Mouse (Mus musculus): ENCODE data around the gene Fmo5. TPM values are rescaled to one million over a fixed set of nuclear protein-coding genes. Genes with fewer than 3 reads are reported as not detected.

The Fmo5 gene
- polyA plus RNA-seq, 1 experiment from 2014 or later, result 1.7 TPM

DNA sequence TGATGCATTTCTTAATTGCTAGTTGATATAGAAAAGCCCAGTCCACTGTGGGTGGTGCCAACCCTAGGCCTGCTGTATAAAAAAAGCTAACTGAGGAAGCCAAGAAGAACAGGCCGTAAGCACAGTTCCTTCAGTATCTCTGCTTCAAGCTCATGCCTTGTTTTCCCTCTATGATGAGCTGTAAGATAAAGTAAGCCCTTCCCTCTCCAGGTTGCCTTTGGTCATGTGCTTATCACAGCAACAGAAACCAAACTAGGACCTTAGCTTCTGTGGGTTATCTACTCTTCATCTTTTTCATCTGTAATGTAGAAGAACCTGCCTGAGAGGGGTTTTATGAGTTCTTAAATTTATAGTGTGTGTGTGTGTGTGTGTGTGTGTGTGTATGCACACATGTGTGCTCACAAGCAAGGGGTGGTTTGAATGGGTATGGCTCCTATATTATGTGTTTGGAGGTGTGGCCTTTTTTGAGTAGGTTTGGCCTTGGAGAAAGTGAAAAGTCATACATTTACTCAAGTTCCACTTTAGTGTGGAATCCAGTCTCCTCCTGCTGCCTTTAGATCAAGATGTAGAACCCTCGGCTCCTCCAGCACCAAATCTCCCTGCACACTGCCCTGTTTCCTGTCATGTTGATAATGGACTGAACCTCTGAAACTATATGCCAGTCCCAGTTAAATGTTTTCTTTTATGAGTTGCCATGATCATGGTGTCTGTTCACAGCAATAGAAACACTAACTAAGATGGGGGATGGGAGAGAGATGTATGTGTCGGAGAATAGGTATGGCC is 28.4 kb upstream of the Fmo5 start:
- Histone ChIP-seq H3K9ac (replicated peaks; ENCODE audit: low read length) (no peak overlapping the region), H3K4me2 (ENCODE audit: low read depth, low read length) (no peak overlapping the region), H3K4me1 (ENCODE audit: control insufficient read depth, insufficient read depth, low read length) (no peaks in the 10 kb centered on the region), H3K36me3 (replicated peaks; ENCODE audit: control insufficient read depth, insufficient read depth, low read depth, low read length) (peaks cover 3% of the 10 kb centered on the region; the same call in 1 of the 2 replicates), H3K9me3 (replicated peaks; ENCODE audit: control insufficient read depth, low read length) (no peaks in the 10 kb centered on the region), H3K4me3 (ENCODE audit: low read depth, low read length) (no peak overlapping the region), H3K27me3 (ENCODE audit: control insufficient read depth, insufficient read depth, low read length) (no peaks in the 10 kb centered on the region), H3K27ac (replicated peaks; ENCODE audit: low read depth, low read length) (no peak overlapping the region)
- ATAC-seq (replicated peaks; ENCODE audit: insufficient number of reproducible peaks, low FRiP score, low TSS enrichment, low read depth) (no peak), DNase-seq (ENCODE audit: low spot score) (no peak)
- 95% methylated on average over 3 of the region's 3 CpGs for WGBS

DNA sequence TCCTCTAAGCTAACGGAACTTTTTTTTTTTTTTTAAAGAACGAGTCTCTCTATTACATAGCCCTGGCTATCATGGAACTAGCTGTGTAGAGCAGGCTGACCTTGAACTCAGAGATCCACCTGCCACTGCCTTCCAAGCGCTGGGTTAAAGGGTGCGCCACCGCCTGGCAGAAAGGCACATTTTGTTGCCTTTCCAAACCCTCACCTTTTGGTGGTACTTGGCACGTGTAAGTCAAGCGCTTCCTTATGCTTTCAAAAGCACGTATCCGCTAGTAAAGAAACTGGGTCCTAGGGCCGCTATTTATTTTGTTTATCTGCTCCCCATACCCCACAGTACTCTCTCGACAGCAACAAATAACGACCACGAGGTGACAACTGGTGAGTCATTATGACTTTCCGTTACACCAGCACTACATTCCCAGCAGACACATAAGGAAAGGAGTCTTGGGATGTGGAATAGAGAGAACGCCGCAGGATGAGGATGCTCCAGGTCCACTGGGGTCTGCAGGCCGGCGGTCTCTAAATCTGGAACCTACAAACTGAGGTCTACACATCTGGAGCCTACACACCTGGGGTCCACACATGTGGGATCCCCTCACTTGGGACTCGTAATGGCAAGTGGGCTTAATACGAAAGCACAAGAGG is 19.3 kb upstream of the Fmo5 start:
- Histone ChIP-seq H3K4me2 (ENCODE audit: low read depth, low read length) (peak overlapping the region; percentile 76), H3K4me1 (ENCODE audit: control insufficient read depth, insufficient read depth, low read length) (no peaks in the 10 kb centered on the region), H3K27me3 (ENCODE audit: control insufficient read depth, insufficient read depth, low read length) (no peaks in the 10 kb centered on the region), H3K4me3 (ENCODE audit: low read depth, low read length) (peak overlapping the region; percentile 82), H3K36me3 (replicated peaks; ENCODE audit: control insufficient read depth, insufficient read depth, low read depth, low read length) (no peaks in the 10 kb centered on the region), H3K9ac (replicated peaks; ENCODE audit: low read length) (peak overlapping the region; percentile 98), H3K27ac (replicated peaks; ENCODE audit: low read depth, low read length) (no peak overlapping the region), H3K9me3 (replicated peaks; ENCODE audit: control insufficient read depth, low read length) (no peaks in the 10 kb centered on the region)
- ATAC-seq (replicated peaks; ENCODE audit: insufficient number of reproducible peaks, low FRiP score, low TSS enrichment, low read depth), result peak; percentile 21
- WGBS, result 3% methylated on average over 20 of the region's 20 CpGs
- DNase-seq (ENCODE audit: low spot score), result peak; percentile 50

DNA sequence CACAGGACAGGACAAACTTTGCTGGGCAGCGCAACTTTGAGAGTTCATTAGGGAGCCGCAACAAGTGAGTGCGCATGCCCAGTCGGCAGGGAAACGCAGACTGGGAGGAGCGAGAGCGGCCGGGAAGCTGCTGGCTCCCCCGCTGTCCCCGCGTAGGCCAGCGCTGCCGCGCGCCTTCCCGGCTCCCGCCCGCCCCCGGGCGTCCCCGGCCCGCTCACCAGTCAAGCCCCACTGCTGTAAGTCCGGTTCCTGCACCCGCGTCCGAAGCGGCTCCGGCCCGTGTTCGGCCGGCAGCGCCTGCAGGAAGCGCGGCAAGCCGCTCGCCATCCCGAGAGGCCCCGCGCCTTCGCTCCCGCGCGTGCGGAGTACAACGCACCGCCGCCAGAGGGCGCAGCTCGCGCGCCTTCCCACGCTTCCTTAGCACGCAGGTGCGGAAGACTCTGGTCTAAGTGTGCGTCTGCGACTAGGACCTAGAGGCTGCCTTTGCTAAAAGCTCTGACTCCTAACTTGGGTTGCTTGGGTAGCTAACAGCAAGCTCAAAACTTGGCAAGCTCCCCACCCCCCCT is 18.7 kb upstream of the Fmo5 start, which contains the start of gene Chd1l:
Gene Chd1l, minus strand, starts transcription at position 359 of the 566 bp plus-strand sequence.
- Histone ChIP-seq H3K4me3 (ENCODE audit: low read depth, low read length) (peak within 1 kb of the TSS; percentile 82), H3K4me2 (ENCODE audit: low read depth, low read length) (peak within 1 kb of the TSS; percentile 76), H3K27ac (replicated peaks; ENCODE audit: low read depth, low read length) (peak within 1 kb of the TSS; percentile 78), H3K9me3 (replicated peaks; ENCODE audit: control insufficient read depth, low read length) (no peaks in the 10 kb centered on the region), H3K4me1 (ENCODE audit: control insufficient read depth, insufficient read depth, low read length) (no peaks in the 10 kb centered on the region), H3K36me3 (replicated peaks; ENCODE audit: control insufficient read depth, insufficient read depth, low read depth, low read length) (no peaks in the 10 kb centered on the region), H3K27me3 (ENCODE audit: control insufficient read depth, insufficient read depth, low read length) (no peaks in the 10 kb centered on the region), H3K9ac (replicated peaks; ENCODE audit: low read length) (peak within 1 kb of the TSS; percentile 98)
- DNase-seq (ENCODE audit: low spot score) (peak; percentile 95), ATAC-seq (replicated peaks; ENCODE audit: insufficient number of reproducible peaks, low FRiP score, low TSS enrichment, low read depth) (peak; percentile 81)
- WGBS, result under 1% methylated on average over 54 of the region's 56 CpGs

DNA sequence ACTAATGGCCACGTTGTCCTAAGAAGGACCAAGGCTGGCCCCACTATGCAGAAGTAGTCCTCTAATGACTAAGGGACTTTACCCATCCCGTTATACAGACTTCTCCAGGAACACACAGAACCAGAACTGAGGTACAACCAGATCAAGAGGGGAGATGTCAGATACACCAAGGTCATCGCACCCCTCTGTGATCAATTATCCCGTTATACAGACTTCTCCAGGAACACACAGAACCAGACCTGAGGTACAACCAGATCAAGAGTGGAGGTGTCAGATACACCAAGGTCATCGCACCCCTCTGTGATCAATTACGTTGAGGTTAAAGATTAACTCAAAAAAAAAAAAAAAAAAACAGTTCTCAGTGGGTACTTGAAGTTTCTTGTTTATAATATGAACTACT is 17.6 kb upstream of the Fmo5 start:
- no peak overlapping the region for H3K4me2 ChIP-seq (ENCODE audit: low read depth, low read length)
- H3K9ac ChIP-seq (replicated peaks; ENCODE audit: low read length), result no peak overlapping the region
- no peak for DNase-seq (ENCODE audit: low spot score)
- no peak overlapping the region for H3K27ac ChIP-seq (replicated peaks; ENCODE audit: low read depth, low read length)
- no peaks in the 10 kb centered on the region for H3K9me3 ChIP-seq (replicated peaks; ENCODE audit: control insufficient read depth, low read length)
- H3K36me3 ChIP-seq (replicated peaks; ENCODE audit: control insufficient read depth, insufficient read depth, low read depth, low read length), result no peaks in the 10 kb centered on the region
- ATAC-seq (replicated peaks; ENCODE audit: insufficient number of reproducible peaks, low FRiP score, low TSS enrichment, low read depth), result no peak
- no peak overlapping the region for H3K4me3 ChIP-seq (ENCODE audit: low read depth, low read length)
- H3K4me1 ChIP-seq (ENCODE audit: control insufficient read depth, insufficient read depth, low read length), result no peaks in the 10 kb centered on the region
- H3K27me3 ChIP-seq (ENCODE audit: control insufficient read depth, insufficient read depth, low read length), result no peaks in the 10 kb centered on the region
- WGBS, result 79% methylated on average over 6 of the region's 6 CpGs

DNA sequence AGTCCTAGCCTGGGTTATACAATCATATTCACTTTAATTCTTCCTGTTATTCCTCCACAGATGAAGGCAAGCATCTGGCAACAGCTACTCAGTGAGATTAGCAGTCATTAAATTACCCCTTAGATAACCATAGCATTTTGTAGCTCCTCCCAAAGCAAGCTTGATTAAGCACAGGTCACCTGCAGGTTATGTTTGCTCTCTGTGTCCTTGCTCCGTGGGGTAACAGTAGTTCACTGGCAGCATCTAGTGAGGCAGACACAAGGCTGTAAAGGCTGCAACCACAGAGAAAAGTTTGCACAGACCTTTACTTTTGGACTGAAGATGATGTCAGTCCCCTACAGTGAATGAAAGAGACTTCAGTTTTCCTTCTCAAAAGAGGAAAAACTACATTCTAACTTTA is 13.4 kb upstream of the Fmo5 start:
- DNase-seq (ENCODE audit: low spot score) (no peak), ATAC-seq (replicated peaks; ENCODE audit: insufficient number of reproducible peaks, low FRiP score, low TSS enrichment, low read depth) (no peak)
- 21% methylated on average over 1 of the region's 1 CpGs for whole genome bisulfite sequencing
- Histone ChIP-seq H3K4me2 (ENCODE audit: low read depth, low read length) (no peak overlapping the region), H3K27ac (replicated peaks; ENCODE audit: low read depth, low read length) (no peak overlapping the region), H3K4me3 (ENCODE audit: low read depth, low read length) (no peak overlapping the region), H3K36me3 (replicated peaks; ENCODE audit: control insufficient read depth, insufficient read depth, low read depth, low read length) (no peaks in the 10 kb centered on the region), H3K4me1 (ENCODE audit: control insufficient read depth, insufficient read depth, low read length) (no peaks in the 10 kb centered on the region), H3K9ac (replicated peaks; ENCODE audit: low read length) (no peak overlapping the region), H3K9me3 (replicated peaks; ENCODE audit: control insufficient read depth, low read length) (no peaks in the 10 kb centered on the region), H3K27me3 (ENCODE audit: control insufficient read depth, insufficient read depth, low read length) (no peaks in the 10 kb centered on the region)

DNA sequence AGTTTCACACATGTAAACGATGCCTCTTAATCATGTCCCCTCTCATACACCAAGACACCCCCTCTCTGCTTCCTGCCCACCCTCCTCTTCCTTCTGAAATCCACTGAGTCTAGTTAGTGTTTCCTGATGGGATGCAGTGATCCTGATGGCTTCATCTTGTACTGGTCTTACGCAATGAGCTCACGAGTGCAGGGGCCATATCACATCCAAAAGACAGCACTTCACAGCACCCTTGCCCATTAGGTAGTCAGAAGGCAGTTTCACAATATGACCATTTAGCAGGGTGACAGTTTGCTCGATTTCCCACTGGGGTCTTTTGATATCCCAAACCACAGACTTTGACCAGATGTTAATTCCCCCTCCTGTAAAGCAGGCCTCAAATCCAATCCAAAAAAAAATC is 12.7 kb upstream of the Fmo5 start:
- Histone ChIP-seq H3K27me3 (ENCODE audit: control insufficient read depth, insufficient read depth, low read length) (no peaks in the 10 kb centered on the region), H3K9me3 (replicated peaks; ENCODE audit: control insufficient read depth, low read length) (no peaks in the 10 kb centered on the region), H3K4me3 (ENCODE audit: low read depth, low read length) (no peak overlapping the region), H3K4me1 (ENCODE audit: control insufficient read depth, insufficient read depth, low read length) (no peaks in the 10 kb centered on the region), H3K27ac (replicated peaks; ENCODE audit: low read depth, low read length) (no peak overlapping the region), H3K36me3 (replicated peaks; ENCODE audit: control insufficient read depth, insufficient read depth, low read depth, low read length) (no peaks in the 10 kb centered on the region), H3K9ac (replicated peaks; ENCODE audit: low read length) (no peak overlapping the region), H3K4me2 (ENCODE audit: low read depth, low read length) (no peak overlapping the region)
- ATAC-seq (replicated peaks; ENCODE audit: insufficient number of reproducible peaks, low FRiP score, low TSS enrichment, low read depth), result no peak
- no peak for DNase-seq (ENCODE audit: low spot score)
- 84% methylated on average over 4 of the region's 4 CpGs for WGBS

DNA sequence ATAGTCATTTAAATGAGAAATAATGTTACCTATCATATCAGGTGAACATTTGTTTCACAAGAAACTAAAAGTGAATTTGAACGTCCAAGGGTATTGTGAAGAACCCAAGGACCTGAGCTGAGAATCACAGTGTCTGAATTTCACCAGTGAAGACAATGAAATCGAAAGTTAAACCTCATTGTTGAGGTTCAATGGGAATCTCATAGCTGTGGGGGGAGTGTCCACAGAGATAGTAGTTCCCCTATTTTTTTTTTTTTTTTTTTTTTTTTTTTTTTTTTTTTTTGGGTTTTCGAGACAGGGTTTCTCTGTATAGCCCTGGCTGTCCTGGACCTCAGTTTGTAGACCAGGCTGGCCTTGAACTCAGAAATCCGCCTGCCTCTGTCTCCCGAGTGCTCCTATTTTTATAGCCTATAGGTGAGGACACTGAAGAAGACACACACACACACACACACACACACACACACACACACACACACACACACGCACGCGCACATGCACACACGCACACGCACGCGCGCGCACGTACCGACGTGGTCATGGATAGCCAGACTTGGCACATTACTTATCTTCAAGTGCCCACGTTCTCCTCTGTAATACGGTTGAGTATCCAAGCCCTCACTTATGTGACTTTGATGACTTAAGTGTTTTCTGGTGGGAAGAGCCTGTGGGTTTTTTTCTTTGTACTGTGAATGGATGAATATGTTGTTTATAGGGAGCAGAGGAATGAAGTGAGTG is 11.3 kb upstream of the Fmo5 start:
- Histone ChIP-seq H3K4me2 (ENCODE audit: low read depth, low read length) (no peak overlapping the region), H3K36me3 (replicated peaks; ENCODE audit: control insufficient read depth, insufficient read depth, low read depth, low read length) (no peaks in the 10 kb centered on the region), H3K9ac (replicated peaks; ENCODE audit: low read length) (no peak overlapping the region), H3K9me3 (replicated peaks; ENCODE audit: control insufficient read depth, low read length) (no peaks in the 10 kb centered on the region), H3K27ac (replicated peaks; ENCODE audit: low read depth, low read length) (no peak overlapping the region), H3K4me3 (ENCODE audit: low read depth, low read length) (no peak overlapping the region), H3K27me3 (ENCODE audit: control insufficient read depth, insufficient read depth, low read length) (no peaks in the 10 kb centered on the region), H3K4me1 (ENCODE audit: control insufficient read depth, insufficient read depth, low read length) (no peaks in the 10 kb centered on the region)
- WGBS, result 90% methylated on average over 18 of the region's 19 CpGs
- no peak for DNase-seq (ENCODE audit: low spot score)
- ATAC-seq (replicated peaks; ENCODE audit: insufficient number of reproducible peaks, low FRiP score, low TSS enrichment, low read depth), result no peak

Measured in embryonic facial prominence, embryonic 11.5 days (tissue).